Mouse (Mus musculus): ENCODE results near the gene Nrg3.

GRCm38 (mm10) chr14:38516232-38516631, 956.7 kb downstream of the Nrg3 start:
- no peak for TF ChIP-seq POLR2A (IDR thresholded peaks at IDR 0.05; ENCODE audit: borderline replicate concordance, extremely low read depth, low read depth, low read length)
- no peak for TF ChIP-seq CTCF (IDR thresholded peaks at IDR 0.05; ENCODE audit: insufficient read depth, low read length)
